Mouse (Mus musculus): ENCODE measurements at regions not wholly inside any gene's neighbourhood (a gene's known extent, or its start where the extent isn't known, plus 50 kb on each side); places are given as distances from the start of the nearest gene placed in this dataset.

DNA sequence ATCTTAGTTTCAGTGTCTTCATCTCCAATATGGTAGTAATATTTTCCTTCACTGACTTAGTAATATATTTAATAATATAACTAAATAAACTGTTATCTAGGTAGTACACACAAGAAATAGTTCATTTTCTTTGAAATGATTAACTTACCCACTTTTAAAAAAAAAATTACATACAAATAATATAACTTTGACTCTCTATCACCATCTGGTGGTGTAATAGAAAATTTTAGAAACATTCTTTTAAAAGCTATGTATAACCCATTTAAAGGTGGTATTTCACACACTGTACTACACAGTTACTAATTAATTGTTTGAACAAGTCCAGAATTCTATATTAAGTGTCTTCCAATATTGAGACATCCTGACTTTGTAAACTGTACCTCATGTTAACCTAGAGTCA is 53.9 kb upstream of the Olfr266 start:
- DNase-seq (ENCODE audit: low spot score in 2 of 2): no peak
- Histone ChIP-seq H3K27ac (no peak overlapping the region), H3K4me3 (no peak overlapping the region)
- peak; percentile 82 for TF ChIP-seq CTCF (conservative IDR thresholded peaks at IDR 0.05)

DNA sequence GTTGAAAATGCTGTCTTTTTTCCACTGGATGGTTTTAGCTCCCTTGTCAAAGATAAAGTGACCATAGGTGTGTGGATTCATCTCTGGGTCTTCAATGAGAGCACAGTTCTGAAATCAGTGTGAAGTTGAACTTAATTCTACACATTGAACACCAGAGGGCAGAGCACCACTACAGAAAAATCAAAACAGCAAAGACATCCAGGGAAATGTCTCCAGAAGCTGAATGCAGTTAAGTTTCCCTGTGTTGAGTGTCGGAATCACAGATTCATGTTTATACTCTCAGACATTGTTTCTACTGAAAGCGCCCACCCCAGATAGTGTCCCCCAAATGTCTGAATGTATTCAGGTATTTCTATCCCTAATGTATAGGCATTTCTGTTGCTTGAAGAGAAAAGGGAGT is 77.1 kb upstream of the Olfr266 start:
- TF ChIP-seq CTCF (conservative IDR thresholded peaks at IDR 0.05): peak; percentile 80
- Histone ChIP-seq H3K4me3 (no peak overlapping the region), H3K27ac (no peak overlapping the region)
- peak; percentile 10 to 49 for DNase-seq (ENCODE audit: low spot score in 2 of 2)

DNA sequence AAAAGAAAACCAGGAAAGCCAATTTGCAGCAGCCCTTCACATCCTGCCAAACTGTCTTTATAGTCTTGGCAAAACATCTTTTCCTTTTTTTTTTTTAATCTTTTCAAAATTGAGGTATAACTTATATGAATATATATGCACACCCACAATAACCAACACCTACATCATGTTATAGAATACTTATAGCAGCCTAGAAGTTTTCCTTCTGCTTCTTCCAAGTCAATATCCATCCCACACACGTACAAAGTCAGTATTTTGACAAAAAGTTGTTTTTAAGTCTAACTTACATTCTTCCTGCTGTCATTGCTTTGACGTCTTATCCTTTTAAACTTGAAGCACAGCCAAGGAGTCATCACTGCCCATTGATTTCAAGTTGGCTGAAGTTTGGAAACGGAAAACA is 80.6 kb upstream of the Olfr266 start:
- TF ChIP-seq CTCF (conservative IDR thresholded peaks at IDR 0.05): no peak
- DNase-seq (ENCODE audit: low spot score in 2 of 2): no peak
- H3K27ac ChIP-seq: no peak overlapping the region
- no peak overlapping the region for H3K4me3 ChIP-seq

DNA sequence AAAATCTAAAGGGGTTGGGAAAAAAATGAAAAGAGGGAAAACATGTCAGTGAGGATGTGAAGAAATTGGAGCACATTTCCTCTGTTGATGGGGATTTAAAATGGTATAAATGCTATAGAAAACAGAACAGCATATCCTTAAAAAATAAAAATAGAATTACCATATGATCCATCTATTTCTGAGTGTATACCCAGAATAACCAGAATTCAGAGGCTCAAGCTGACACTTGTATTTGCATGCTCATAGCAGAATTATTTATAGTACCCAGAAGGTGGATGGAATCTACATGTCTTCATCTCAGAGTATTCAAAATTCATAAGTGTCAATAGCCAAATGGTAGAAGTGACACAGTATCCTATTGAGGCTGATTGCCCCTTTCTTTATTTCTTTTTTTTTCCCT is 99.9 kb upstream of the Kcna3 start:
- Histone ChIP-seq H3K4me3 (no peak overlapping the region), H3K27ac (no peak overlapping the region)
- no peak for TF ChIP-seq CTCF (conservative IDR thresholded peaks at IDR 0.05)
- no peak for DNase-seq (ENCODE audit: low spot score in 2 of 2)

- peak; percentile 48 to 63 for DNase-seq (ENCODE audit: low spot score in 2 of 2)
- peak; percentile 94 for TF ChIP-seq CTCF (conservative IDR thresholded peaks at IDR 0.05)
- H3K4me3 ChIP-seq: no peak overlapping the region
- H3K27ac ChIP-seq: no peak overlapping the region
These were observed 95.9 kb upstream of the Kcna3 start for GRCm38 (mm10) chr3:106940095-106940494.

DNA sequence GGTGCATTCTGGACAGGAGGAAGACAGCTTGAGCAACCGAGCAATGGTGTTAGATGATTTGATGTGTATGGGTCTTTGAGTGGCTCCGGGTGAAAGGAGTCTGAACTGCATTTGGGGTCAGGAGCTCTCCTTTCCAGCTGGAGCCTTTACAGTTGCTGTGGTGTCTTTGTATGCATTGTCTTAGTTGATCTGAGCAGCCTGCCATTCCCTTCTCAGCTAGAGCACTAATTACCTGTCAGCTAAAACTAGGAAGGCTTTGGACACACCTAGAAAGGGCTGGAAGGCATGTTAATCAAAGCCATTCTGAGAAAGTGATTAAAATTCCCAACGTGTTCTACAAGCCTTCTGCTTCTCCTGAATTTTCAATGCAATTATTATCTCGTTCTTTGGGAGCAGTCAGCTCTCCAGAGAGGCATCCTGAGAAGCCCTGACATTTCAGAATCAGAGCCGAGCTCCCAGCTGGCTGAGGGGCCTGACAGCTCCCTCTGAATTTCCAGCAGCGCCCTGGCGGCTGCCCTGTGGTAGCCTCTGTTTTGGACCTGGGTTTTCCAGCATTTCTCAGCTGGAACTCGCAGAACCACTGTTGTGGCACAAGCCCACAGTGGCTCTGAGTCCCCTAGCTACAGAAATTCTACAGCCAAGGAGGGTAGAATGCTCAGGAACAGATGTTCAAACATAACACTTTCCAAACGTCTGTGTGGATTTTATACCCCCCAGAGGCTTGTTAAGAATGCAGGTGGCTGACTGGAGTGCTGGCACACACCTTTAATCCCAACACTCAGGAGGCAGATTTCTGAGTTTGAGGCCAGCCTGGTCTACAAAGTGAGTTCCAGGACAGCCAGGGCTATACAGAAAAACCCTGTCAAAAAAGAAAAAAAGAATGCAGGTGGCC is 80.2 kb upstream of the Kcna3 start:
- 0 out of 2 replicates have a peak, but pooled peaks have one; percentile 13 for TF ChIP-seq CTCF (conservative IDR thresholded peaks at IDR 0.05)
- H3K4me3 ChIP-seq: no peak overlapping the region
- DNase-seq (ENCODE audit: low spot score in 2 of 2): no peak
- peak overlapping the region; percentile 14; the same call in 1 of the 2 replicates for H3K27ac ChIP-seq

DNA sequence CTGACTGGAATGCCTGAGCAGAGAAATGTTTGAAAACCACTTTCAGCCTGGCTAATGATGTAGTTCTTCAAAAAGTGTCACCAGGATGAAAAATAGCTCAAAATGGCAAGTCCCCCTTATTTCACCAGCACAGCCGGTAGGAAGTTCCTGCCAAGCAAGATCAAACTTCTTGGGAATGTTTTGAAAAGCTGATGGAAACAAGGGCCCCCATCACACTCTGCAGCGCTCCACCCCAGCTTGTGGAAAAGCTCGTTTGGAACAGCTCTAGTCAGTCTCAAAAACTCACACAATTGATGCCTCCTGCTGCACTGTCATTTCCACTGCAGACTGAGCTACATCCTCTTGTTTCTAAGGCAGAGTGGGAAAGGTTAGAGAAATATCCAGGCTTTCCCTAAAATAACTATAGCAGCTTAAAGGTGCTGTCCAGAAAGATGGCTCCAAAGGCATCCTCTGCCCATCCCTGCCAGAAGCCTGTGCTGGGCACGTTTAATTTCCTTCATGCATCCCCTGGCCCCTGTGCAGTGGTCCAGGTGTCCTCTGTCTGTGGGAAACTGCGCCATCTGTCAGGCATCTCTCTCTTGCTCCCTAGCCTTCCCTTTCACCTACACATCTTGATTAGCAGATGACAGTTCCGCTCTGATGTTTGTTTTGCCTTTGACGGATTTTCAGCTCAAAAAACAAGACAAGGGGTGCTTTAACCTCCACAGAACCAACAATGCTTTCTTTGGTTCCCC is 78.6 kb upstream of the Kcna3 start:
- Histone ChIP-seq H3K4me3 (no peak overlapping the region), H3K27ac (no peak overlapping the region)
- TF ChIP-seq CTCF (conservative IDR thresholded peaks at IDR 0.05): no peak
- DNase-seq (ENCODE audit: low spot score in 2 of 2): no peak

GRCm38 (mm10) chr3:106958194-106958593 is 77.8 kb upstream of the Kcna3 start:
- no peak for DNase-seq (ENCODE audit: low spot score in 2 of 2)
- TF ChIP-seq CTCF (conservative IDR thresholded peaks at IDR 0.05): no peak

DNA sequence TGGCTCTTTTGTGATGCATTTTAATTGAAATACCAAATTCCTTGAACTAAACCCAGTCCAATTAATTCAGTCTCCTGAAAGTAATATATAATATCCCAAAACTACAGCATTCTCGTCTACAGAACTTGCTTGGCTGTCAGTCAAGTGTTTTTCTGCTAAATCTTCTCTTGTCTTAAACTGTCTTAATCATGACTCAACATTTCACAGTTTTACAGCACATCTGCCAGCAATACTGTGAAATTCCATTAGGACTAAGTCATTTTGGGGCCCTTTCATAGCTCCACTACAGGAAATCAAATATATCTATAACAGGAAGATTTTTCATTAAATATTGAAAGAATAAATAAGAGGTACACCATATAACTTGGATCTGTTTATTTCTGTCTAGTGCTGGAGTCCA is 75.4 kb upstream of the Kcna3 start:
- Histone ChIP-seq H3K4me3 (no peak overlapping the region), H3K27ac (no peak overlapping the region)
- TF ChIP-seq CTCF (conservative IDR thresholded peaks at IDR 0.05): no peak
- no peak for DNase-seq (ENCODE audit: low spot score in 2 of 2)

More at GRCm38 (mm10) chr3:106958194-106958593, 77.8 kb upstream of the Kcna3 start:
- no peak overlapping the region for H3K27ac ChIP-seq
- no peak overlapping the region for H3K4me3 ChIP-seq

GRCm38 (mm10) chr3:106962466-106962865 is 73.5 kb upstream of the Kcna3 start:
- no peak overlapping the region for H3K27ac ChIP-seq
- no peak for DNase-seq (ENCODE audit: low spot score in 2 of 2)
- TF ChIP-seq CTCF (conservative IDR thresholded peaks at IDR 0.05): no peak
- H3K4me3 ChIP-seq: no peak overlapping the region

DNA sequence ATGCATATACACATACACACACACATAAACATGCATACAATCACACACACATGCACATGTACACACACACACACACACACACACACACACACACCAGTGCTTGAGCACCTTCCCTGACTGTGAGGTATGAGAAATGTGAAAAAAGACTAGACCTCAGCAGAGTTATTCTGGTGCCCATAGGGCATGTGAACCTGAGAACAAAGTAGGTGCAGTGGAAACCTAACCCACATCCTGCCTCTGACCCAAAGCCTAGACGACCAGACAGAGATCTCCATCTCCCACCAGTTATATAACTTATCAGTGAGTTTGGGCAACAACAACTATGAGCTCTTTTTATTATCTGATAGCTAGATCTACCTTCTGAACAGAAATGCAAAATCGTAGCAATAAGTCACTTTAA is 69.8 kb upstream of the Kcna3 start:
- no peak overlapping the region for H3K27ac ChIP-seq
- no peak overlapping the region for H3K4me3 ChIP-seq
- DNase-seq (ENCODE audit: low spot score in 2 of 2): no peak
- TF ChIP-seq CTCF (conservative IDR thresholded peaks at IDR 0.05): no peak

- no peak overlapping the region for H3K4me3 ChIP-seq
- DNase-seq (ENCODE audit: low spot score in 2 of 2): no peak
- H3K27ac ChIP-seq: no peak overlapping the region
- TF ChIP-seq CTCF (conservative IDR thresholded peaks at IDR 0.05): no peak
These were observed 68.5 kb upstream of the Kcna3 start for GRCm38 (mm10) chr3:106967479-106967878.

GRCm38 (mm10) chr3:106974114-106974789 is 61.7 kb upstream of the Kcna3 start:
- no peak overlapping the region for H3K27ac ChIP-seq
- TF ChIP-seq CTCF (conservative IDR thresholded peaks at IDR 0.05): no peak
- H3K4me3 ChIP-seq: no peak overlapping the region
- DNase-seq (ENCODE audit: low spot score in 2 of 2): no peak
